Mouse (Mus musculus) megakaryocyte, embryonic 14.5 days (primary cell): ENCODE results near the gene Cd63. TPM values are rescaled to one million over a fixed set of nuclear protein-coding genes. Genes with fewer than 3 reads are reported as not detected.
A peak's percentile ranks its signal among the peaks of the same experiment; 100 is the strongest.

Experiments
- H3K27me3 ChIP-seq: replicated peaks from 2 replicates; pipeline ENCODE3; 2012; ENCODE audit warnings: inconsistent platforms
- H3K36me3 ChIP-seq: replicated peaks from 2 replicates; pipeline ENCODE3; 2012; ENCODE audit warnings: low read length, inconsistent platforms, mixed read lengths
- H3K4me1 ChIP-seq: 2 replicates; pipeline ENCODE4 v1.6.1; 2012; ENCODE audit warnings: inconsistent platforms
- H3K4me3 ChIP-seq: replicated peaks from 2 replicates; pipeline ENCODE3; 2012; ENCODE audit warnings: moderate library complexity, mild to moderate bottlenecking, inconsistent platforms
- H3K9me3 ChIP-seq: 2 replicates; pipeline ENCODE4 v1.6.1; 2012; ENCODE audit warnings: inconsistent platforms
- FLI1 ChIP-seq: IDR thresholded peaks from 2 replicates; pipeline ENCODE4 v1.6.1; 2012; ENCODE audit warnings: low read length, inconsistent platforms, mixed read lengths
- GATA1 ChIP-seq: IDR thresholded peaks from 3 replicates; pipeline ENCODE4 v1.6.1; 2012; ENCODE audit warnings: mixed read lengths, low read length, inconsistent platforms, borderline replicate concordance
- polyA plus RNA-seq: library from polyadenylated mRNA; stranded (reverse); fragments of >175 nt; gene quantifications from 2 replicates; pipeline ENCODE4 v1.2.3, GENCODE M21; 2012; ENCODE audit warnings: low replicate concordance; ENCODE audit not compliant: insufficient read depth

The Cd63 gene
- polyA plus RNA-seq, 1 experiment: 57.2 TPM

- Histone ChIP-seq H3K27me3 (no peaks in the 10 kb centered on the region), H3K9me3 (no peaks in the 10 kb centered on the region), H3K4me1 (peaks cover 68% of the 10 kb centered on the region), H3K4me3 (peak overlapping the region; percentile 65), H3K36me3 (no peaks in the 10 kb centered on the region)
- TF ChIP-seq GATA1 (no peak), FLI1 (no peak)
These were observed 1.7 kb downstream of the Cd63 start for GRCm38 (mm10) chr10:128902409-128902988.

- peaks cover 79% of the 10 kb centered on the region for H3K4me1 ChIP-seq
- peaks cover 11% of the 10 kb centered on the region for H3K27me3 ChIP-seq
- H3K4me3 ChIP-seq: no peak overlapping the region
- TF ChIP-seq GATA1 (no peak), FLI1 (no peak)
- H3K9me3 ChIP-seq: no peaks in the 10 kb centered on the region
- no peaks in the 10 kb centered on the region for H3K36me3 ChIP-seq
These were observed 4.0 kb downstream of the Cd63 start for GRCm38 (mm10) chr10:128904812-128905211.

DNA sequence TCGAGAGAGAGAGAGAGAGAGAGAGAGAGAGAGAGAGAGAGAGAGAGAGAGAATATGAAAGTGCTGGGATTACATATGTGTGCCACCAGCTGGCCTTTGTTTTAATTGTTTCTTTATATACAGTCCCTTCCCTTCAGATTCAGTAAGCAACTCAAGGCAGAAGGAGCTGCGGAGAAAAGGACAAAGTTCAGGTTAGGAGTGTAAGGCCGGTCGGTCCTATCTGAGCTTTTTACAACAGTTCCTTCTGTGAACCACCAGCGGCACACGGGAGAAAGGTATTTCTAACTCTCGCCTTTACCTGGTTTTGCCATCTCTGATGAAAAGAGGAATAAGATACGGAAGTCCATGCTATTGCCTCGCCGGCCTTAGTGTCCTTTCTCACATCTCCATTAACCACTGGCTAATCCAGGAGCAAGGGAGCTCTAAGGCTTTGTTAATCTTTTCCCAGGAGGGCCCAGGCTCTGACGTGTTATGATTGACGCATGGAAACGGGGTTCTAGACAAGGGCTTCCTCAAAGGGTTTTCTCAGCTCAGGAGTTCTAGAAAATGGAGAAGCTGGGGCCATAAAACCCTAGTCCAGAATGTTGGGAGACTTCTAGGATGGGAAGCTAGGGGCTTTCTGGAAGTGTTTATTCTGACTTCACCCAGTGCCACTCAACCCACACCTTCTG, 8.1 kb downstream of the Cd63 start:
- H3K27me3 ChIP-seq: peaks cover 22% of the 10 kb centered on the region
- peaks cover 77% of the 10 kb centered on the region for H3K4me1 ChIP-seq
- H3K4me3 ChIP-seq: peak overlapping the region; percentile 94
- H3K36me3 ChIP-seq: peaks cover 29% of the 10 kb centered on the region
- TF ChIP-seq FLI1 (no peak), GATA1 (no peak)
- no peaks in the 10 kb centered on the region for H3K9me3 ChIP-seq

DNA sequence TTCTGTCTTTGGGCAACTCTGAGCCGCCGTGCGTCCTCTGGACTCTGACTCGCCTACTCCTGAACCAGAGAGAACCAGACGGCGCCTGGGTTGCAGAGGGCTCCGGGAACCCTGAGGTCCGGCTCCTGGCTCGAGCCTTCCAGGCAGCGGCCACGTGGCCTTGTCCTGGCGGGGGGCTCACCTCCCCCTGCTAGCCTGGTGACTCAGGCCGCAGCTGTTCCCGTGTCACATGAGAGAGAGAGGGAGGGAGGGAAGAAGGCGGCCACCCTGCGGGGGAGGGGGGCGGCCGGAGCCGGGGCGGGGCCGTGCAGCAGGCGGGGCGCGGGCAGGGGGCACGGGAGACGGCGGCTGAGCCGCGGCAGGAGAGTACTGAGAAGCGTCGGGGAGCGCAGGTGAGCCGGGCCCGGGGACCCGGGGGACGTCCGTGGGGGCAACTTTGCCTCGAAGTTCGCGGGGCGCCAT, 8.8 kb downstream of the Cd63 start:
- peaks cover 36% of the 10 kb centered on the region for H3K36me3 ChIP-seq
- H3K4me1 ChIP-seq: peaks cover 72% of the 10 kb centered on the region
- H3K27me3 ChIP-seq: peaks cover 22% of the 10 kb centered on the region
- no peak for TF ChIP-seq GATA1
- no peak for TF ChIP-seq FLI1
- H3K9me3 ChIP-seq: no peaks in the 10 kb centered on the region
- peak overlapping the region; percentile 94 for H3K4me3 ChIP-seq

DNA sequence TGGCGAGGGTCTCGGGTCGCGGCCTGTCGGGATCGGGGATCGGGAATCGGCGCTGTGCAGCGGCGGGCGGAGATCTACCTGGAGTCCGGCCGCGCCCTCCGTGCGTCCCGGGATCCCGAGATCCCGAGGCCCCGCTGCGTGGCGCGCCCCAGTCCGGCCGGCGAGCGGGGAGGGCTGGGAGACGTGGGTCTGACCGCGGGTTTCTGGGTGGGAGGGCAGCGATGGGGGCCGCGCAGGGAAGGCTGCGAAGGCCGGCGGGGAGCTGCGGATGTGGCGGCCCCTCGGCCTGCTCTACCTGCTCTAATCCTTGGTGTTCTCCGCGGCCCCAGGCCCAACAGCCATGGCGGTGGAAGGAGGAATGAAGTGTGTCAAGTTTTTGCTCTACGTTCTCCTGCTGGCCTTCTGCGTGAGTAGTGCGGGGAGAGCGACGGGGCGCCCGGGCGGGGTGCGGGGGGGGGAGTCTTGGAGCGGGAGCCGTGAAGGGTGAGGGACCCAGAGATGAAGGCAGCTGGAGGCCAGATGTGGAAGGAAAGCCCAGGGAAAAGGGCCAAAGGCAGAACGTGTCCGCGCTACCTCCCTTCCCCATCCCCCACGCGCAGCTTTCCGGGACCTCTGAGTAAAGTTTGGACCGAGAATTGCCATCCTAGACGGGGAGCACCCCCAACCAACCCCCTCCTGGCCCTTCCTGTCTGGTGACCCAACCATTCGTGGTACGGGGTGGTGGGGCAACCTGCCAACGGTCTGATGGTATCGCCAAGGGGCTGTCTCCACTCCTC, 9.5 kb downstream of the Cd63 start:
- peak overlapping the region; percentile 94 for H3K4me3 ChIP-seq
- H3K9me3 ChIP-seq: no peaks in the 10 kb centered on the region
- H3K27me3 ChIP-seq: peaks cover 22% of the 10 kb centered on the region
- H3K36me3 ChIP-seq: peaks cover 42% of the 10 kb centered on the region
- TF ChIP-seq FLI1: no peak
- no peak for TF ChIP-seq GATA1
- peaks cover 70% of the 10 kb centered on the region for H3K4me1 ChIP-seq

- peaks cover 22% of the 10 kb centered on the region for H3K27me3 ChIP-seq
- no peaks in the 10 kb centered on the region for H3K9me3 ChIP-seq
- H3K4me3 ChIP-seq: peak overlapping the region; percentile 86
These were observed 10.6 kb downstream of the Cd63 start for GRCm38 (mm10) chr10:128911430-128911829.

GRCm38 (mm10) chr10:128912268-128912667, 11.5 kb downstream of the Cd63 start:
- Histone ChIP-seq H3K4me3 (no peak overlapping the region), H3K9me3 (no peaks in the 10 kb centered on the region), H3K36me3 (peaks cover 59% of the 10 kb centered on the region), H3K27me3 (peaks cover 22% of the 10 kb centered on the region), H3K4me1 (peaks cover 60% of the 10 kb centered on the region)
- no peak for TF ChIP-seq GATA1
- no peak for TF ChIP-seq FLI1

More at GRCm38 (mm10) chr10:128911430-128911829, 10.6 kb downstream of the Cd63 start:
- Histone ChIP-seq H3K4me1 (peaks cover 61% of the 10 kb centered on the region), H3K36me3 (peaks cover 51% of the 10 kb centered on the region)
- TF ChIP-seq FLI1 (no peak), GATA1 (no peak)

DNA sequence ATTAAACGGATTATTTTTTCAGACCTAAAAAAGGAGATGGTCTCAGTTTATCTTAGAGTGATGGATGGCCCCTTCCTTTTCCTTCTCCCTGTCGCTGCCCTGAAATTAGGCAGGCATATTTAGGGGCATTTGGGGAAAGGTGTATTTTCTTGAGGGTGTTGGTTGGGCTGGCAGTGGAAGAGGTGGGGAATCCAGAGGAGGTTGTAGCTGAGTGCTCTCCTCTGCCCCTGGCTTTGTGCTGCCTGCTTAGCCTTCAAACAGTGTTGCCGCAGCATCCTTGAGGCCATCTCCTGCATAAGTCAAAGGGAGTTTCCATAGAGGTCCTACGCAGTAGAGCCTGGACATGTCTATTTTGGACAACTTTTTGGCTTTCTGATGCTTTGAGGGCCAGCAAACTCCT, 12.0 kb downstream of the Cd63 start:
- Histone ChIP-seq H3K36me3 (peaks cover 65% of the 10 kb centered on the region), H3K4me3 (no peak overlapping the region), H3K27me3 (peaks cover 22% of the 10 kb centered on the region), H3K4me1 (peaks cover 65% of the 10 kb centered on the region), H3K9me3 (no peaks in the 10 kb centered on the region)
- TF ChIP-seq FLI1 (no peak), GATA1 (no peak)

DNA sequence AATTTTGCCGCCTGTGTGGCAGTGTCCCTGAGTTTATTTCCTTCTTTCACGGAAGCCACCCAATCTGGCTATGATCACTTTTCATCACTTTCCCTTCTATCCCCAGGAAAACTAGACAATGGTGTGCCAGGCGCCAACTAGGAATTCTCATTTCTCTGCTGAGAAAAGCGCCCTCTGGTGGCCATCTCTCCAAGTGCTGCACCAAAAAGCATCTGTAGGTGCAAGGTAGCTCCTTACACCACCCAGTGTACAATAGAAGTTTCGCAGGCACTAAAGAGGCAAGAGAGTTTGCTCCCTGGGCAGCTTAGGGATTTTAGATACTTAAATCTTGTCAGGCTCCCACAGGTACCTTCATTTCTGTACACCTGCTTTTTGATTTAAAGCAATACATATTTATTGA, 12.4 kb downstream of the Cd63 start:
- Histone ChIP-seq H3K27me3 (peaks cover 19% of the 10 kb centered on the region), H3K36me3 (peaks cover 68% of the 10 kb centered on the region), H3K9me3 (no peaks in the 10 kb centered on the region), H3K4me1 (peaks cover 67% of the 10 kb centered on the region), H3K4me3 (no peak overlapping the region)
- TF ChIP-seq GATA1 (no peak), FLI1 (no peak)

DNA sequence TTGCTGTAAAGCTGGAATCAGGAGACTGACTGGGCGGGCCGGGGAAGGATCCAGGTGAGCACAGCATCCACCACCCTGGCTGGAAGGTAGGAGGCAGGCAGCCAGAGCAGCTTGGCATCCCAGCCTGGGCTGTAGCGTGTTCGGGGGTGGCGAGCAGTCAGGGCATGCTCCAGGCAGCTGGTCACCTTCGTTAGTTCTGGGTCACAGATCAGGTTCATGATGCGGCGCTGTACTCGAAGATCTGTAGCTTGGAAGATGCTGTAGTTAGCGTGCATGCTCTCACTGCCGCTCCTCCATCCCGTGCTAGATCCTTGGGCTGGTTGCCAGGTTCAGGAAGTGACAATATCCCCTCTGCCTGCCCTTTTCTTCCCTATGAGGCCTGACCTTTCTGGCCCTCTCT, 12.9 kb downstream of the Cd63 start:
- Histone ChIP-seq H3K27me3 (peaks cover 17% of the 10 kb centered on the region), H3K36me3 (peaks cover 73% of the 10 kb centered on the region), H3K4me1 (peaks cover 70% of the 10 kb centered on the region), H3K4me3 (no peak overlapping the region), H3K9me3 (no peaks in the 10 kb centered on the region)
- no peak for TF ChIP-seq FLI1
- no peak for TF ChIP-seq GATA1
